Mouse (Mus musculus) forebrain, embryonic 12.5 days (tissue): ENCODE measurements around the gene Kansl1. TPM values are rescaled to one million over a fixed set of nuclear protein-coding genes. Genes with fewer than 3 reads are reported as not detected.
A peak's percentile ranks its signal among the peaks of the same experiment; 100 is the strongest.

Source experiments
- ATAC-seq: fragments of 200-750 bp; cut with Nextera tagmentation; 2 replicates; pipeline ENCODE4 v1.8.0; 2017; ENCODE audit warnings: moderate TSS enrichment; ENCODE audit not compliant: low FRiP score
- H3K27ac ChIP-seq: fragments of 300-500 bp; sonication (generic); 2 replicates; pipeline ENCODE4 v1.5.1; 2016; ENCODE audit warnings: mild to moderate bottlenecking
- H3K27me3 ChIP-seq: fragments of 300-500 bp; sonication (generic); 2 replicates; pipeline ENCODE4 v1.6.1; 2016; ENCODE audit warnings: mild to moderate bottlenecking
- H3K36me3 ChIP-seq: fragments of 300-500 bp; sonication (generic); replicated peaks from 2 replicates; pipeline ENCODE4 v1.6.1; 2016; ENCODE audit warnings: mild to moderate bottlenecking
- H3K4me1 ChIP-seq: fragments of 300-500 bp; sonication (generic); 2 replicates; pipeline ENCODE4 v1.6.1; 2016
- H3K4me2 ChIP-seq: fragments of 300-500 bp; sonication (generic); 2 replicates; pipeline ENCODE4 v1.6.1; 2016; ENCODE audit warnings: mild to moderate bottlenecking, moderate library complexity
- H3K4me3 ChIP-seq: fragments of 300-500 bp; sonication (generic); replicated peaks from 2 replicates; pipeline ENCODE4 v1.5.1; 2016; ENCODE audit warnings: mild to moderate bottlenecking
- H3K9ac ChIP-seq: fragments of 300-500 bp; sonication (generic); 2 replicates; pipeline ENCODE4 v1.6.1; 2016; ENCODE audit warnings: mild to moderate bottlenecking
- H3K9me3 ChIP-seq: fragments of 300-500 bp; sonication (generic); 2 replicates; pipeline ENCODE4 v1.6.1; 2016
- WGBS: fragments of 180-500 bp; shearing (Covaris S2); methylation state at CpG from one replicate; pipeline ENCODE4 v1.1.7; 2016; 5-methylcytosine and 5-hydroxymethylcytosine counted together
- polyA plus RNA-seq: library from polyadenylated mRNA; unstranded; fragments of >200 nt; fragmentation: Nextera tagmentation; extraction: Ambion mirVana; gene quantifications from 2 replicates; pipeline ENCODE4 v1.2.1, GENCODE M21; 2016

The Kansl1 gene
- polyA plus RNA-seq, 1 experiment from 2014 or later = 34.9 TPM

- H3K27ac ChIP-seq = no peak overlapping the region
- ATAC-seq = no peak
- H3K9ac ChIP-seq = no peak overlapping the region
- no peaks in the 10 kb centered on the region for H3K4me1 ChIP-seq
- H3K36me3 ChIP-seq = 0 out of 2 replicates have a peak, but pooled peaks cover 4% of the 10 kb centered on the region
- no peak overlapping the region for H3K4me2 ChIP-seq
- no peak overlapping the region for H3K4me3 ChIP-seq
- WGBS = 69% methylated on average over 7 of the region's 7 CpGs
- no peaks in the 10 kb centered on the region for H3K9me3 ChIP-seq
- H3K27me3 ChIP-seq = peaks cover 32% of the 10 kb centered on the region
Measured at GRCm38 (mm10) chr11:104311643-104312042, 157.0 kb downstream of the Kansl1 start.

- peaks cover 29% of the 10 kb centered on the region for H3K27me3 ChIP-seq
- H3K4me2 ChIP-seq = peak overlapping the region; percentile 4; the same call in 1 of the 2 replicates
- no peaks in the 10 kb centered on the region for H3K9me3 ChIP-seq
- H3K9ac ChIP-seq = no peak overlapping the region
- no peaks in the 10 kb centered on the region for H3K4me1 ChIP-seq
- no peak overlapping the region for H3K27ac ChIP-seq
- H3K36me3 ChIP-seq = 0 out of 2 replicates have a peak, but pooled peaks cover 4% of the 10 kb centered on the region
- no peak overlapping the region for H3K4me3 ChIP-seq
- no peak for ATAC-seq
- whole genome bisulfite sequencing = 17% methylated on average over 23 of the region's 23 CpGs
Measured at GRCm38 (mm10) chr11:104310226-104310887, 158.3 kb downstream of the Kansl1 start.

GRCm38 (mm10) chr11:104309377-104310225, 159.1 kb downstream of the Kansl1 start:
- Histone ChIP-seq H3K4me1 (no peaks in the 10 kb centered on the region), H3K27ac (no peak overlapping the region), H3K9ac (no peak overlapping the region), H3K36me3 (0 out of 2 replicates have a peak, but pooled peaks cover 4% of the 10 kb centered on the region), H3K27me3 (peaks cover 29% of the 10 kb centered on the region), H3K9me3 (no peaks in the 10 kb centered on the region), H3K4me3 (no peak overlapping the region), H3K4me2 (no peak overlapping the region)
- ATAC-seq = no peak
- 48% methylated on average over 11 of the region's 12 CpGs for WGBS

- Histone ChIP-seq H3K9me3 (no peaks in the 10 kb centered on the region), H3K9ac (no peak overlapping the region), H3K4me1 (peaks cover 8% of the 10 kb centered on the region; the same call in 1 of the 2 replicates), H3K27me3 (peaks cover 29% of the 10 kb centered on the region), H3K4me2 (no peak overlapping the region), H3K4me3 (no peak overlapping the region), H3K27ac (no peak overlapping the region), H3K36me3 (0 out of 2 replicates have a peak, but pooled peaks cover 4% of the 10 kb centered on the region)
- WGBS = 74% methylated on average over 4 of the region's 4 CpGs
- no peak for ATAC-seq
Measured at GRCm38 (mm10) chr11:104307136-104307535, 161.5 kb downstream of the Kansl1 start.

DNA sequence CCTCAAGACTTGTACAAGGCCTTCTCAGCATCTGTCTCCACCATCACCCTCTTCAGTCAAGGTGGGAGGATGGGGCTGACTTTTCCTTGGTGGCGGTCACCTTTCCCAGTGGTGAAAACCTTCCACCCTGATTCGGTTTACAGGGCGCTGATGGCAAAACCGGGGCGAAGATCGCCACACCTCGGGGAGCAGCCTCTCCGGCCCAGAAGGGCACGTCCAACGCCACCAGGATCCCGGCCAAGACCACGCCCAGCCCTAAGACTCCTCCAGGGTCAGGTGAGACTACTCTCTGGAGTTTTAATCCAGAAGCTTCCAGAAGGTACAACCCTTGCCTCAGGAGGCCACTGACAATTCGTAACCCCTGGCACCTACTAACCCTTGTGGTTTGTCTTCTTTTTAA, 162.2 kb downstream of the Kansl1 start:
- Histone ChIP-seq H3K4me2 (no peak overlapping the region), H3K9me3 (no peaks in the 10 kb centered on the region), H3K4me3 (no peak overlapping the region), H3K9ac (no peak overlapping the region), H3K36me3 (0 out of 2 replicates have a peak, but pooled peaks cover 3% of the 10 kb centered on the region), H3K27ac (no peak overlapping the region), H3K4me1 (peaks cover 9% of the 10 kb centered on the region; the same call in 1 of the 2 replicates), H3K27me3 (peaks cover 28% of the 10 kb centered on the region)
- no peak for ATAC-seq
- WGBS = 90% methylated on average over 13 of the region's 13 CpGs

DNA sequence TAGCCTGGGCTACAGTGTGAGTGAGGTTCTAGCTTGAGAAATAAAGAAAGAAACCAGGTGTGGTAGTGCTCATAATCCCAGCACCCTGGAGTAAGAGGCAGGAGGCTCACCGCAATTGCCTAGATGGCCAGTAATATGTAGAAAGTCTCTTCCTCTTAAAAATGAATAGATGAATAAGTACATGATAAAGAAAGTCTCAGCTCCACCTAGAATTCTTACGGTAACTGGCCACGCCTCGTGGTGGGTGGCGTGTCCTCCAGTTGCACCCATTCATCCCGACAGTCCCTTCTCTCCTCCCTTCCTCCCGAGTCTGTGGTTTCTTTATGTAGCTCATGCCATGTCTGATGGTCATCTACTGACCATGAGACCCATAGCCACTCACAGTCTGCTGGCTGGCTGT, 162.9 kb downstream of the Kansl1 start:
- H3K9ac ChIP-seq = no peak overlapping the region
- 90% methylated on average over 7 of the region's 7 CpGs for WGBS
- no peaks in the 10 kb centered on the region for H3K9me3 ChIP-seq
- H3K27me3 ChIP-seq = peaks cover 20% of the 10 kb centered on the region
- ATAC-seq = no peak
- no peaks in the 10 kb centered on the region for H3K36me3 ChIP-seq
- H3K27ac ChIP-seq = no peak overlapping the region
- H3K4me2 ChIP-seq = no peak overlapping the region
- peaks cover 9% of the 10 kb centered on the region; the same call in 1 of the 2 replicates for H3K4me1 ChIP-seq
- no peak overlapping the region for H3K4me3 ChIP-seq

- WGBS = 58% methylated on average over 8 of the region's 8 CpGs
- no peak overlapping the region for H3K27ac ChIP-seq
- ATAC-seq = no peak
Measured at GRCm38 (mm10) chr11:104303088-104303960, 165.3 kb downstream of the Kansl1 start.

GRCm38 (mm10) chr11:104302628-104303027, 166.0 kb downstream of the Kansl1 start:
- H3K27ac ChIP-seq = no peak overlapping the region
- H3K9ac ChIP-seq = no peak overlapping the region
- no peaks in the 10 kb centered on the region for H3K36me3 ChIP-seq
- WGBS = 62% methylated on average over 12 of the region's 12 CpGs
- no peak overlapping the region for H3K4me3 ChIP-seq
- peaks cover 9% of the 10 kb centered on the region; the same call in 1 of the 2 replicates for H3K4me1 ChIP-seq
- no peak for ATAC-seq
- H3K27me3 ChIP-seq = peaks cover 2% of the 10 kb centered on the region; the same call in 1 of the 2 replicates
- H3K4me2 ChIP-seq = no peak overlapping the region
- H3K9me3 ChIP-seq = no peaks in the 10 kb centered on the region

More at GRCm38 (mm10) chr11:104303088-104303960, 165.3 kb downstream of the Kansl1 start:
- no peak overlapping the region for H3K9ac ChIP-seq
- no peak overlapping the region for H3K4me2 ChIP-seq
- H3K4me1 ChIP-seq = peaks cover 9% of the 10 kb centered on the region; the same call in 1 of the 2 replicates
- peaks cover 2% of the 10 kb centered on the region; the same call in 1 of the 2 replicates for H3K27me3 ChIP-seq
- no peak overlapping the region for H3K4me3 ChIP-seq
- no peaks in the 10 kb centered on the region for H3K36me3 ChIP-seq
- H3K9me3 ChIP-seq = no peaks in the 10 kb centered on the region

- H3K36me3 ChIP-seq = no peaks in the 10 kb centered on the region
- H3K4me2 ChIP-seq = no peak overlapping the region
- no peak for ATAC-seq
- no peak overlapping the region for H3K4me3 ChIP-seq
- H3K9me3 ChIP-seq = no peaks in the 10 kb centered on the region
- peaks cover 5% of the 10 kb centered on the region; the same call in 1 of the 2 replicates for H3K4me1 ChIP-seq
- H3K27ac ChIP-seq = no peak overlapping the region
- WGBS = 97% methylated on average over 3 of the region's 3 CpGs
- no peaks in the 10 kb centered on the region for H3K27me3 ChIP-seq
- no peak overlapping the region for H3K9ac ChIP-seq
Measured at GRCm38 (mm10) chr11:104297671-104298070, 171.0 kb downstream of the Kansl1 start.

DNA sequence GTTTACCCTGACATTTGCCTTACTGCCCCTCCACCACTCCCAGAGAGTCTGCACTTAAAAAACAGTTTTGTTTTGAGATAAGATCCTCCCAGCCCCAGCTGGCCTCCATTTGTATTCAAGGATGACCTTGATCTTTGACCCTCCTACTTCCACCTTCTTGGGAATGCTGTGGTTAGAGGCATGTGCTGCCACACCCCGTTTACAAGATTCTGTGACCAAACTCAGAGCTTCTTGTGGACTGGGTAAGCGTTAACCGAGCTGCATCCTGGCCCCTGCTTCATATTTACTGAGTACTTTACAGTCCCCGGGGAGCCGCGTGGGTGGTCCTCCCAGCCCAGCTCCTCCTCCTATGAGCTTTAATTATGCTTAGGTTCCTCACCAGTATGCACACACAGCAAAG, 173.0 kb downstream of the Kansl1 start:
- Histone ChIP-seq H3K4me3 (no peak overlapping the region), H3K9ac (no peak overlapping the region), H3K27ac (no peak overlapping the region), H3K36me3 (no peaks in the 10 kb centered on the region), H3K4me2 (no peak overlapping the region), H3K9me3 (no peaks in the 10 kb centered on the region), H3K4me1 (no peaks in the 10 kb centered on the region), H3K27me3 (no peaks in the 10 kb centered on the region)
- 50% methylated on average over 6 of the region's 6 CpGs for WGBS
- no peak for ATAC-seq

DNA sequence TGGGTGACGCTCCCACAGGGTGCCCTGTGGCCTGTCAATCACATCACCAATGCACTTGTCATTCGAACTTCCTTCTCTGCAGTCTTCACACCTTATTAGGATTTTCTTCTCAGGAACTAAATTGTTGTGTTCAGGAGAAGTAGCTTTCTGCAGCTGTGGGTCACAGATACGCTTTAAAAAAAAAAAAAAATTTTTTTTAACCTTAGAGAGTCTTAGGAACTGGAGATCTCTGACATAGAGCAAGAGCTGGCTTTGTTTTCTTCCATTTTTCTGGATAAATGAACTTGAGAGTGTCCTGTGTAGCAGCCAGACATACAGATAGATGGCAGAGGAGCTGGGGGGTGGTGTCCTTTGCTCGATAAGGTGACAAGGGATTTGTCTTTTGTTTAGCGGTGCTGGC, 173.5 kb downstream of the Kansl1 start:
- H3K27me3 ChIP-seq = no peaks in the 10 kb centered on the region
- no peak overlapping the region for H3K9ac ChIP-seq
- WGBS = 62% methylated on average over 5 of the region's 5 CpGs
- no peak for ATAC-seq
- no peaks in the 10 kb centered on the region for H3K4me1 ChIP-seq
- no peaks in the 10 kb centered on the region for H3K9me3 ChIP-seq
- H3K4me3 ChIP-seq = no peak overlapping the region
- H3K4me2 ChIP-seq = no peak overlapping the region
- H3K36me3 ChIP-seq = no peaks in the 10 kb centered on the region
- H3K27ac ChIP-seq = no peak overlapping the region

DNA sequence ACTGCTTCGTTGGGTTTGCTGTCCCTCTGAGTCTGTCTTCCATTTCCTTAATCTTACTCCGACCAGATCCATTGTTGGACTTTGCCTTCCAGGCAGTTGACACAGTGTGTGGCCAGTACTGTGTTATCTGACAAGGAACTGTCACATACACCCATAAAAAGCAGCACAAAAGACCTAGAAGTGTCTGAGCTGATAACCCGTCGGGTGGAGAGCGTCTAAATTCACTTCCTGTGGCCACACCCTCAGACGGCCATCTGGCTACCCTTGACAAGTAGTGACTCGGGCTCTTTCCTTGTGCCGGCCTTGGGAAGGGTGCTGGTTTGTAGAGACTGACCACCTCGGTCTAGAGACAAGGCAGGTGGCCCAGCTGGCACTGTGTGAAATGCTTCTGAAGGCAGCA, 175.4 kb downstream of the Kansl1 start:
- H3K9ac ChIP-seq = no peak overlapping the region
- WGBS = 83% methylated on average over 9 of the region's 9 CpGs
- peaks cover 12% of the 10 kb centered on the region for H3K4me1 ChIP-seq
- H3K4me3 ChIP-seq = no peak overlapping the region
- H3K4me2 ChIP-seq = no peak overlapping the region
- no peaks in the 10 kb centered on the region for H3K36me3 ChIP-seq
- H3K9me3 ChIP-seq = no peaks in the 10 kb centered on the region
- no peak for ATAC-seq
- H3K27me3 ChIP-seq = no peaks in the 10 kb centered on the region
- H3K27ac ChIP-seq = no peak overlapping the region
